Mouse (Mus musculus) frontal cortex, postnatal 36 days (tissue): Measurements from ENCODE around the gene 1810030O07Rik.
A peak's percentile ranks its signal among the peaks of the same experiment; 100 is the strongest.
"Not testable (repeated sequence)": the region's sequence is repeated elsewhere in the genome, so short reads cannot be mapped to it uniquely, and the experiment has no call there.

Experiments used
- DNase-seq, 2 experiments: peaks; one replicate each; pipeline ENCODE4 v3.0.0; 2022; ENCODE audit warnings: low spot score in 2 of 2

The 1810030O07Rik gene

GRCm38 (mm10) chrX:12673054-12673775, at the start of gene 1810030O07Rik:
TSS of gene 1810030O07Rik (minus strand) at chrX:12673668.
- peak; percentile 88 to 93 for DNase-seq

- no peak for DNase-seq
Measured at GRCm38 (mm10) chrX:12716036-12716435, 42.6 kb upstream of the 1810030O07Rik start.

DNA sequence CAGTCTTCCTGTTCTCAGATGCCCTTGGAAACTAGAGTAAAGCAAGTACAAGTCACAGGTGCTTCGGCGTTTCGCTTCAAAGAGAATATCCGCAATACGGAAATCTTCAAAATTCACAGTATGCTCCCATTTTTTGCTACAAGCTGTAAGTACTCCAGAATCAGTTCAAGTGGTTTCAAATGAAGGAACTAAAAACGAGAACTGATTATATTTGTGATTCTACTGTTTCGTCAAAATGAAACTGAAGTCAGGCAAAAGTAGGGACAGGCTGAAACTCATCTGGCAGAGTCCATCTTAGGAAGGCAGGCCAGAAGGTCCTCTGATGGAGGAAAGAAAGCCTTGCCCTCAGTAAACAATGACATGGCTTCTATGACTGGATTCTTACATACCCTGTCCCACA, 40.3 kb upstream of the 1810030O07Rik start:
- DNase-seq = no peak

DNA sequence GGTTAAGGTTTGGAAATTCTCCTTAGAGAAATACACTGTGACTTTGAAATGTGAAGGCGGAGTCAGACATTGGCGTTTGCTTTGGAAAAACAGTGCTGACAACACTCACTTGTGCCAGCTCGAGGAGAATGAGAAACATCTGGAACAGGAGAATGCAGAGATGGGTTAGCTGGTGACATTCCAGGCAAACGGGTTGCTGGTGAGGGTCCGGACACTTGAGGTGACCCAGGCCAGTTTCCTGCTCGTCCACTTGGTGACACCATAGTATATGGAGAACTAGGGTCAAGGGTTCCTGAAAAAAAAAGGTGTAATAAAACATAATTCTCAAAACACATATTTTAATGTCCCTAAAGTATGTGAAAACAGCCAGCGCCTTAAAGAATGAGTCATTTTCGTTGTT, 13.4 kb upstream of the 1810030O07Rik start:
- no peak for DNase-seq

GRCm38 (mm10) chrX:12686071-12686470, 12.6 kb upstream of the 1810030O07Rik start:
- no peak for DNase-seq

DNA sequence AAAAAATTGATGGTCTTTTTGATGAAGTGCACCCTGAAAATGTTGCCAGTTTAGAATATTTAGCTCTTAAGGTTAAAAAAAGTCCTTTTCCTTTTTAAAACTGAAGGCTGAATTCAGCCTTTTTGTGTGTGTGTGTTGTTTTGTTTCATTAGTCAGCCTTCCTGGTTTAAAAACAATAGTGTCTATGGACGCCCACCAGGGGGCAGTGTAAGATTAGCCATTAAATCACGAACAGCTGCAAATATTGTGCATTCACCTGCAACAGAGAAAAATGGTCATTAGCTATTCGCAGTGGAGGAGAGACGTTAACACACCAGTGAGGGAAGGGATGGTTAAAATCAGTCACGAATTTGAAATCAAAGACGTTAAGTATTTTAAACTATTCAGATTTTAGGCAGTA, 3.9 kb upstream of the 1810030O07Rik start:
- peak; percentile 52 to 53 for DNase-seq

DNA sequence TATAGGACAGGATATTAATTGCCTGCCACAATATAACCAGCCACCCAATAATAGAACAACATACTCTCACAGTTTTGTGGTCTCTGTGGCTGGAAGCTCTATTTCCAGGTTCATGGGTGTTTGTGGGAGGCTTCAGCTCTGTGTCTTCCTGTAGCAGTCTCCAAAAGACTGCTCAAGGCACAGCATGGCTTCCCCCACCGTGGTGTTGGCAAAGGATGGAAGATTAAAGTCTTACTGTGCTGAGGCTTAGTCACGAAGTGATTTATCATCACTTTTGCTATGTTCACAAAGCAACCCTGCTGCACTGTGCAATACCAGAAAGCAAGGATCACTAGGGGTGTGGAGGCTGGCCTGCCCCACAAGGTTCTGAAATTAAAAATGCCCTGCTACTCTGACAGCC, 19.6 kb downstream of the 1810030O07Rik start:
- peak; percentile 17 to 34 for DNase-seq

DNA sequence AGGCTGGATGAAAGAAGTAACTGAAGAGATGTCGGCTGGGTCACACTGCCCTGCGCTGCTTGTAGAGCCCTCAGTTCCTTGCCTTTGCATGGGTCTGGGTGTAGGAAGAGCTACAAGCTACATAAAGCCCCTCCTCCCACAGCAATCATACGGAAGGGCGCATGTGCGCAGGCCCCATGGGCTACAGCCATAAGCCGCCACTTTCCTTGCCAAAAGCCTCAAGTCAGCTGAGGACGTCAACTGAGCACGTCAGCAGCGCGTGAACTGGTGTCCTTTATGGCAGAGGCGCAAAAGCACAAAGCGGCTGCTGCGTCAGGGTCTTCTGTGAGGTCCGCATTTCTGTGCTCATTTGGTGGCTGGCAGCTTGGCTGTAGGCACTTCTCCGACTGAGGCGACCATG, 21.6 kb downstream of the 1810030O07Rik start:
- DNase-seq = no peak

DNA sequence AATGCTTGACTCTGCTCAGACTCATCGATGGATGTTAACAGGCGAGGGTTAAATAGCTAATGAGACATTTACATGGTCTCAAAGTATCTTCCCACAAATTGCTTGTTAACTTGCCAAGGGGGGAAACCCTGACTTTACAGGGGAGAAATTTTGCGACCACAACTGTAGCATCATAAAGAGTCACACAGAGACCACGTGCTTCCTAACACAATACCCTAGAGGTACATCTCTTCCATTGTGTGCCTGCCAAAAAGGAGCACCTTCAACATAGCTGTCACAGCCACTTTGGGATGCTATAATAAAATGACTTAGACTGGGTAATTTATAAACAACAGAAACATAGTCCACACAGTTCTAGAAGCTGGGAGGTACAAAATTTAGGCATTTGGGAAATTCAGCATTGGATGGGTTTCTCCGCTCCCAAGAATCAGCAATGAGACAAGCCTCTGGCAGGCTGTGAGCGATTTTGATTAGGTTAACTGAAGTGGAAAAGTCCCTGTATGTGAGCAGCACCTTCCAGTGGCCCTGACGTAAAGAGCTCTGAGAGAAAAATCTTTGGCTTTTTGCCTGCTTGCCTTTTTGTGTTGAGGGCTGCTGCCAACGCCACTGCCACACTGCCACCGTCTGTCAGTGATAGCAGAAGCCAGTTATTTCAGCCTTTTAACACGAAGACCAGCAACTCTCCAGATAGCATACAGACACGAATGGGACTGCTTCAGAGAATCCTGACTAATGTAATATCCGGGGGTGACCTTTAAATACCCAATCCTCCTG, 27.8 kb downstream of the 1810030O07Rik start:
- DNase-seq = peak; percentile 3 to 26

GRCm38 (mm10) chrX:12644976-12645375, 28.5 kb downstream of the 1810030O07Rik start:
- DNase-seq = no peak

DNA sequence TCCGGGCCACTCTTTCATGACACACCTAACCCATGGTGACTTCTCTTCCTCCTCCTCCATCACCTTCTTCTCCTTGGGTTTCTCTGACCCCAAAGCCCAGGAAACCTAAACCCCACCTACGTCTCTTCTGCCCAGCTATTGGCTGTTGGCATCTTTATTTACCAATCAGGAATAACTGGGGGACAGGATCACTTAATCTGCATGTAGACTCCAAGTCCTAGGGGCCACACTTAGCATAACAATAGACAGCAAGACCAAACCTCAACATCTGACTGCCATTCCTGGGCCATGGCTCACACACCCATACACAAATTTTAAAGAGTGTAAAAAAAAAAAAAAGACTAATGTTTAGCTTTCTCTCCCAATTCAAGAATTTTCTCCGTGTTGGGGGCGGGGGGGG, 48.3 kb downstream of the 1810030O07Rik start:
- no peak for DNase-seq

DNA sequence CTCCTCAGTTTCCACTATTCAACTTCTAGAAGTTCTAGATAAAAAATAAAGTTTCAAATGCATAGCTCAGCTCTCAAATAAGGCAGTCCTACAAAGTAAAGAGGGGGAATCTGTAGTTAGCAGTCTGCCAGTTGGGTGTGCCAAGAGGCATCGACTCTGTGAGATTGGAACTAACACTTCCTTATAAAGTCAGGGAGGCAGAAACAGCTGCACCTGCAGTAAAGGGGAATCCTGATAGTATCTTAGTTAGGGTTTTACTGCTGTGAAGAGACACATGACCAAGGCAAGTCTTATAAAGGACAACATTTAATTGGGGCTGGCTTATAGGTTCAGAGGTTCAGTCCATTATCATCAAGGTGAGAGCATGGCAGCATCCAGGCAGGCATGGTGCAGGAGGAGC, 61.1 kb downstream of the 1810030O07Rik start:
- not testable (repeated sequence) for DNase-seq

DNA sequence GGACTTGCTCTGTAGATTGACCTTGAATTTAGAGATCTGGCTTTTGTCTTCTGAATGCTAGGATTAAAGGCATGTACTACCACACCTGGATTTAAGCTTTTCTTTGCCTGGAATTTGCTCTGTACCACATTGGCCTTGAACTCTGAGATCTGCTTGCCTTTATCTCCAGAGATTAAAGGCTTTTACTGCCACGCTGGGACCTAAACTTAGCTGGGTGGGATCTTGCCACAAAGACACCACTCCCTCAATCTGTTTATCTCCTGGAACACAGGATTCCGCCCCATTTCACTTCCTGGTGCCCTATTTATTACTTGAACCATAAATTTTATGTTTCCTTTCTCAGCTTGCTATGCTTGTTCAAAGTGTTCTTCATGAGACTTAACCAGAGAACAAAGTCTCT, 62.3 kb downstream of the 1810030O07Rik start:
- no peak for DNase-seq

DNA sequence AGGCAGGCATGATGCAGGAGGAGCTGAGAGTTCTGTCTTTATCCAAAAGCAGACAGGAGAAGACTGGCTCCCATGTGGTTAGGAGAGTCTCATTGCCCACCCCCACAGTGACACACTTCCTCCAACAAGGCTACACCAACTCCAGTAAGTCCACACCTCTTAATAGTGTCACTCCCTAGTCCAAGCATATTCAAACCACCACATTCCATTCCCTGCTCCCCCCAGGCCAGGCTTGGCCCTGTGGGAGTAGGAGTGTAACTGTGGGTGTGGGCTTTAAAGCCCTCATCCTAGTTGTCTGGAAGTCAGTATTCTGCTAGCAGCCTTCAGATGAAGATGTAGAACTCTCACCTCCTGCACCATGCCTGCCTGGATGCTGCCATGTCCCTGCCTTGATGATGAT, 62.9 kb downstream of the 1810030O07Rik start:
- DNase-seq = not testable (repeated sequence)
